Mouse (Mus musculus) hindbrain, embryonic 10.5 days (tissue): Measurements from ENCODE around the gene Hoxa10. TPM values are rescaled to one million over a fixed set of nuclear protein-coding genes. Genes with fewer than 3 reads are reported as not detected.

ENCODE experiments used
- DNase-seq: peaks from one replicate; pipeline ENCODE4 v3.0.0-alpha.2; 2017; ENCODE audit warnings: low spot score
- H3K27ac ChIP-seq: fragments of 300-500 bp; sonication (generic); 2 replicates; pipeline ENCODE4 v1.5.1; 2016; ENCODE audit warnings: mild to moderate bottlenecking, moderate library complexity
- H3K27me3 ChIP-seq: fragments of 300-500 bp; sonication (generic); 2 replicates; pipeline ENCODE4 v1.6.1; 2016; ENCODE audit warnings: mild to moderate bottlenecking; ENCODE audit not compliant: poor library complexity, insufficient read depth, severe bottlenecking
- H3K36me3 ChIP-seq: fragments of 300-500 bp; sonication (generic); 2 replicates; pipeline ENCODE4 v1.6.1; 2016; ENCODE audit warnings: mild to moderate bottlenecking, moderate library complexity
- H3K4me1 ChIP-seq: fragments of 300-500 bp; sonication (generic); replicated peaks from 2 replicates; pipeline ENCODE4 v1.6.1; 2016; ENCODE audit warnings: mild to moderate bottlenecking
- H3K4me3 ChIP-seq: fragments of 300-500 bp; sonication (generic); 2 replicates; pipeline ENCODE4 v1.5.1; 2016; ENCODE audit warnings: mild to moderate bottlenecking, moderate library complexity
- H3K9me3 ChIP-seq: fragments of 300-500 bp; sonication (generic); 2 replicates; pipeline ENCODE4 v1.6.1; 2016; ENCODE audit warnings: mild to moderate bottlenecking, moderate library complexity
- WGBS: fragments of 180-500 bp; shearing (Covaris S2); methylation state at CpG from one replicate; pipeline ENCODE4 v1.1.7; 2016; 5-methylcytosine and 5-hydroxymethylcytosine counted together
- polyA plus RNA-seq: library from polyadenylated mRNA; unstranded; fragments of >200 nt; fragmentation: Nextera tagmentation; extraction: Ambion mirVana; gene quantifications from 2 replicates; pipeline ENCODE4 v1.2.1, GENCODE M21; 2016

Hoxa10 gene
- polyA plus RNA-seq: not detected in 2 replicates

- Histone ChIP-seq H3K36me3 (no peaks in the 10 kb centered on the region), H3K9me3 (no peaks in the 10 kb centered on the region), H3K27ac (no peak within 1 kb of the TSS), H3K4me3 (peak within 1 kb of the TSS; percentile 18; the same call in 1 of the 2 replicates), H3K27me3 (peaks cover 100% of the 10 kb centered on the region), H3K4me1 (peaks cover 4% of the 10 kb centered on the region; the same call in 1 of the 2 replicates)
- peak; percentile 87 for DNase-seq
- under 1% methylated on average over 35 of the region's 35 CpGs for WGBS
Observed at GRCm38 (mm10) chr6:52240389-52241000, at the start of gene Hoxa10. Hoxa10 (minus strand) TSS chr6:52240854.

GRCm38 (mm10) chr6:52290186-52290585 is 49.5 kb upstream of the Hoxa10 start:
- Histone ChIP-seq H3K4me3 (no peak overlapping the region), H3K27me3 (peaks cover 88% of the 10 kb centered on the region), H3K36me3 (no peaks in the 10 kb centered on the region), H3K9me3 (no peaks in the 10 kb centered on the region), H3K27ac (no peak overlapping the region), H3K4me1 (peaks cover 6% of the 10 kb centered on the region)
- WGBS: 19% methylated on average over 12 of the region's 12 CpGs
- peak; percentile 13 for DNase-seq

- Histone ChIP-seq H3K27me3 (peaks cover 76% of the 10 kb centered on the region), H3K36me3 (no peaks in the 10 kb centered on the region), H3K4me1 (no peaks in the 10 kb centered on the region), H3K9me3 (no peaks in the 10 kb centered on the region), H3K27ac (no peak overlapping the region), H3K4me3 (no peak overlapping the region)
- no peak for DNase-seq
- 83% methylated on average over 5 of the region's 5 CpGs for WGBS
Observed at GRCm38 (mm10) chr6:52283896-52284295, 43.2 kb upstream of the Hoxa10 start.

- no peaks in the 10 kb centered on the region for H3K9me3 ChIP-seq
- H3K36me3 ChIP-seq: no peaks in the 10 kb centered on the region
- WGBS: 69% methylated on average over 12 of the region's 12 CpGs
- no peak overlapping the region for H3K4me3 ChIP-seq
- H3K4me1 ChIP-seq: no peaks in the 10 kb centered on the region
- no peak overlapping the region for H3K27ac ChIP-seq
- DNase-seq: no peak
- H3K27me3 ChIP-seq: peaks cover 83% of the 10 kb centered on the region
Observed at GRCm38 (mm10) chr6:52281084-52281483, 40.4 kb upstream of the Hoxa10 start.

GRCm38 (mm10) chr6:52276920-52277319 is 36.3 kb upstream of the Hoxa10 start:
- Histone ChIP-seq H3K4me1 (no peaks in the 10 kb centered on the region), H3K36me3 (no peaks in the 10 kb centered on the region), H3K27me3 (peaks cover 93% of the 10 kb centered on the region), H3K4me3 (no peak overlapping the region), H3K9me3 (no peaks in the 10 kb centered on the region), H3K27ac (no peak overlapping the region)
- no peak for DNase-seq
- WGBS: 5% methylated on average over 5 of the region's 5 CpGs

GRCm38 (mm10) chr6:52276382-52276781 is 35.7 kb upstream of the Hoxa10 start:
- DNase-seq: no peak
- Histone ChIP-seq H3K4me1 (no peaks in the 10 kb centered on the region), H3K27ac (no peak overlapping the region), H3K9me3 (no peaks in the 10 kb centered on the region), H3K27me3 (peaks cover 94% of the 10 kb centered on the region), H3K4me3 (no peak overlapping the region), H3K36me3 (no peaks in the 10 kb centered on the region)
- WGBS: 2% methylated on average over 6 of the region's 6 CpGs

GRCm38 (mm10) chr6:52275563-52276280 is 35.1 kb upstream of the Hoxa10 start:
- Histone ChIP-seq H3K27ac (no peak overlapping the region), H3K9me3 (no peaks in the 10 kb centered on the region), H3K36me3 (no peaks in the 10 kb centered on the region), H3K27me3 (peaks cover 94% of the 10 kb centered on the region), H3K4me1 (no peaks in the 10 kb centered on the region), H3K4me3 (no peak overlapping the region)
- DNase-seq: peak; percentile 23
- 8% methylated on average over 8 of the region's 8 CpGs for WGBS

GRCm38 (mm10) chr6:52274576-52274975 is 33.9 kb upstream of the Hoxa10 start:
- Histone ChIP-seq H3K27ac (no peak overlapping the region), H3K36me3 (no peaks in the 10 kb centered on the region), H3K4me1 (no peaks in the 10 kb centered on the region), H3K9me3 (no peaks in the 10 kb centered on the region), H3K27me3 (peaks cover 95% of the 10 kb centered on the region), H3K4me3 (no peak overlapping the region)
- DNase-seq: peak; percentile 23
- WGBS: 2% methylated on average over 11 of the region's 11 CpGs

- Histone ChIP-seq H3K4me1 (no peaks in the 10 kb centered on the region), H3K27ac (no peak overlapping the region), H3K36me3 (no peaks in the 10 kb centered on the region), H3K4me3 (no peak overlapping the region), H3K27me3 (peaks cover 98% of the 10 kb centered on the region), H3K9me3 (no peaks in the 10 kb centered on the region)
- peak; percentile 52 for DNase-seq
- 2% methylated on average over 22 of the region's 22 CpGs for WGBS
Observed at GRCm38 (mm10) chr6:52273656-52274280, 33.1 kb upstream of the Hoxa10 start.

GRCm38 (mm10) chr6:52272766-52273655 is 32.4 kb upstream of the Hoxa10 start:
- no peak overlapping the region for H3K4me3 ChIP-seq
- H3K27ac ChIP-seq: no peak overlapping the region
- no peaks in the 10 kb centered on the region for H3K9me3 ChIP-seq
- WGBS: 1% methylated on average over 22 of the region's 22 CpGs
- peak; percentile 28 for DNase-seq
- no peaks in the 10 kb centered on the region for H3K4me1 ChIP-seq
- H3K36me3 ChIP-seq: no peaks in the 10 kb centered on the region
- H3K27me3 ChIP-seq: peaks cover 99% of the 10 kb centered on the region

GRCm38 (mm10) chr6:52270494-52271480 is 30.1 kb upstream of the Hoxa10 start:
- no peak overlapping the region for H3K27ac ChIP-seq
- WGBS: 6% methylated on average over 23 of the region's 23 CpGs
- DNase-seq: peak; percentile 62
- H3K4me3 ChIP-seq: no peak overlapping the region
- H3K36me3 ChIP-seq: no peaks in the 10 kb centered on the region
- H3K9me3 ChIP-seq: no peaks in the 10 kb centered on the region
- H3K27me3 ChIP-seq: peaks cover 99% of the 10 kb centered on the region
- no peaks in the 10 kb centered on the region for H3K4me1 ChIP-seq
